Mouse (Mus musculus) cerebellum, adult 9-11 months (tissue): ENCODE results near the gene Ptx3.
"Not testable (repeated sequence)": the region's sequence is repeated elsewhere in the genome, so short reads cannot be mapped to it uniquely, and the experiment has no call there.

Source experiments
- DNase-seq: peaks from one replicate; pipeline ENCODE4 v3.0.0; 2022

Ptx3 gene

DNA sequence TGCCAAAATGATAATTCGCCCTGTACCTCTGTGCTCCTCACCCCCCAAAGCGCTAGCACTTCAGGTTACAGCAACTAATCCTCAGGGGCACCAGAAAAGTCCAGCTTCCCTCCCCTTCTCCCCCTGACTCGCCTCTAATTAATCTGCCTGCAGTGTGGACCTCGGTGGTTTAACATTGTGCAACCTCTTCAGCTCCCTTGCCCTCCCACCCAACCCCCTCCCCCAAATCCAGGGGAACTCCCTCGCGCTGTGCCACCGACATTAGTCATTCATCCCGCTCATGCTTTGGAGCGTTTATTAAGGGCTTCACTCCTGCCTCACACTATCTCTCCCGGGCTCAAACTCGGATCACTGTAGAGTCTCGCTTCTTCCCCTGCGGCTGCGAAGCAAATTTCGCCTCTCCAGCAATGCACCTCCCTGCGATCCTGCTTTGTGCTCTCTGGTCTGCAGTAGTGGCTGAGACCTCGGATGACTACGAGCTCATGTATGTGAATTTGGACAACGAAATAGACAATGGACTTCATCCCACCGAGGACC, at the start of gene Ptx3:
Gene Ptx3 (plus strand): TSS at position 256 of the 537 bp plus-strand sequence.
- DNase-seq, result no peak

DNA sequence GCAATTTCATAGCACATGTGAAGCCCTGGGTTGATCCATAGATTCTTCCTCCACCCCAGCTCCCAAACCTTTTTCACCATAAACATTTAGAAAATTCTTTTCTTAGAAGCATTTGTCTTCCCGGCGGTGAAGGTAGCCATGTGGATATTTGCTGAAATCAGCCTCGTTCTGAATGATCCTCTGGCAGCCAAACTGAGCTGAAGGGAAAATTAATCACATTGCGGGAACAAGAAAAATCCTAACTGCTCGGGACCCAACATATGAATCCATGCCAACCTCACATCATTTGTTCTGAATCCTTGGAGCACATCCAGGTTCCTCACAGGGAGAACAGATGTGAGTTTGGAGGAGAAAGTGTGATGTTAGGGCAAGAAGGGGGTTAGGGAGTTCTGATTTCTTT, 46.8 kb upstream of the Ptx3 start:
- DNase-seq, result no peak

DNA sequence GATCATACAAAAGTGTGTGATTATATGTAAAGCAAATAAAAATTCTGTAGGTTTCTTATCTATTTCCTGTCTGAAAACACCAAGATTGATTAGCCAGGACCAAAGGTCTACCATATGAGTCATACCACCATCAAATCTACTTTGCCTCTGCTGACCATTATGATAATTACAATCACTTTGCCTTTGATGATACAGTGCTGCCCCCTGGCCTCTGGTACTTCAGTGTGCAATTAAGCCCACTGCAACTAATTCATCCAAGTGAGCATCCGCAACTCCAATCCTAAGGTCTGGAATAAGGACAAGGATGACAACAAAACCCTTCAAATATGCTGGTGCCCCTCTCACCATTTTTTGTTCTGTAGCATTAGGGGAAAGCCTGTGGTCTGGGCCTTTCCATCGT, 40.1 kb upstream of the Ptx3 start:
- no peak for DNase-seq

DNA sequence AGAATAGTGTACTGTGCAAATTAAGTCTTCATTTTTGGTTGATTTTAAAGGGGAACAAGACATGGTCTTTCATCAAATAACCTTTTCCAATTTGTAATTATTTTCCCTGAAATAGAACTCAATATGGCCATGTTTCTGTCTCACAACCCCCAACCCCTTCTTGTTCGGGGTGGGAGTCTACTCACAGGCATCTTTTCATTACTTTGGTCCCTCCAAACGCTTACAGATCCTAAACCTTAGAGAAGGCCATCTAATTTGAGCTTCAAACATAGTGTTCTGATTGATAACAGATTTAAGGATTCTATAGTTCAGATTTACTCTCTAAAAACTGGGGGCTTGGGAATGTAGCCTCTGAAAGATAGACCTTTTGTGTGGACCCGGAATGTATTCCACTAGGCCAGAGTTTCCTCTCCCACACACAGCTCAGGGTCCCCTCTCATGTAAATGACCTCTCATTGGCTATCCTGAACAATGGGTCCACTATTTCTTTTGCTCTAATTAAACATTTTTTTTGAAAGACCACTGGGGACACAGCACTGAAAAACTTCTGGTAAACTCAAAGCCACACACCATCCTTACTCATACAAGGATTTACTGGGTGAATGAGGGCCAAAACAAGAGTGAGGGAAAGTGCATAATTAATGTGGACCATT, 25.7 kb upstream of the Ptx3 start:
- no peak for DNase-seq

DNA sequence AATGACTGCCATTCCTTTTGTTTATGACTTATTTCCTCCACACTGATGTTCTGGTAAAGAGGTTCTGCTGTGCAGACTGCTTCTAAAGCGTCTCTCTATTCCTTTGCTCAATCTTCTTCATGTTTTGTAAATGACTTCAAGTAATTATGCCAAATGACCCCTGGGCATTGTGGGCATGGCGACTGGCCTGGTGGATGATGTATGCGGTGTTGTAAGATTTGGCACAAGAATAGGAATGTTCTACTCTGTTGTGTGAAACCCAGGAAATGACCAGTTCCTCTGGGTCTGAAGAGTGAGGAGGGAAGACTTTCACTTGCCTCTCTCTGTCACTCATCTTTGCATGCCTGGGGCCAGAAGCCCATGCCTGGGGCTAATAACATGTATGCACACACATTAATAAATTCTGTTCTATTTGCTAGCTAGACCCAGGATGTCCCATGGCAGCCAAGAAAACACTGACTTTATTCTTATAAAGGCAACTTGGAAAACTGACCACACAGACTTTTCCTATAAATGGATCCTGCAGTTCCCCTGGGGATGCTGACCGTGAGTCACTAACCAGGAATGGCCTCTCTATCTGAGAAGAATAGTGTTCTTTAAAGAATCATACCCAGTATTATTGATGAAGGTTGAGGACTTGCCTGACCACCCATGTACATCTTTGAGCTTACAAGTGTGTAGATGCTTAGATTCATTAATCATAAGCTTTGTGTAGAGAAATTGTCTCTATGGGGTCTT, 10.7 kb upstream of the Ptx3 start:
- DNase-seq, result no peak

- no peak for DNase-seq
Measured at GRCm38 (mm10) chr3:66213524-66213923, 6.2 kb upstream of the Ptx3 start.

DNA sequence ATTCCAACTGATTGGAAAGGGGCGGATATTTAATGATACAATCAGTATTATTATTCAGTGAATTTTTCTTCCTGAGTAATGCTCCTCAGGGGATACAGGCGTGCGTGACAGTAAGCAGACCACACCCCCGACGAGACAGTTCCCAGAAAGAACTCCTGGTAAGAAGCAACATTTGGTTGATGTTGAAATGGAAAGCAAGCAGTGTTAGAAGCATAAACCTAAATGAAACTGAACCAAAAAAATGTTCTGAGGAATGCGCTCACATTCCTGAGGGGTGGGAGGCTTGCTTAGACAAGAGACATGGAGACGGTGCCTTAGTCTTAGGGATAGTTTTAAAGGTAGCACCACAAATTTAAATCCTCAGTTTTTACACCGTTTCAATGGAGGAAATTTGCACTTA, 4.0 kb upstream of the Ptx3 start:
- no peak for DNase-seq

DNA sequence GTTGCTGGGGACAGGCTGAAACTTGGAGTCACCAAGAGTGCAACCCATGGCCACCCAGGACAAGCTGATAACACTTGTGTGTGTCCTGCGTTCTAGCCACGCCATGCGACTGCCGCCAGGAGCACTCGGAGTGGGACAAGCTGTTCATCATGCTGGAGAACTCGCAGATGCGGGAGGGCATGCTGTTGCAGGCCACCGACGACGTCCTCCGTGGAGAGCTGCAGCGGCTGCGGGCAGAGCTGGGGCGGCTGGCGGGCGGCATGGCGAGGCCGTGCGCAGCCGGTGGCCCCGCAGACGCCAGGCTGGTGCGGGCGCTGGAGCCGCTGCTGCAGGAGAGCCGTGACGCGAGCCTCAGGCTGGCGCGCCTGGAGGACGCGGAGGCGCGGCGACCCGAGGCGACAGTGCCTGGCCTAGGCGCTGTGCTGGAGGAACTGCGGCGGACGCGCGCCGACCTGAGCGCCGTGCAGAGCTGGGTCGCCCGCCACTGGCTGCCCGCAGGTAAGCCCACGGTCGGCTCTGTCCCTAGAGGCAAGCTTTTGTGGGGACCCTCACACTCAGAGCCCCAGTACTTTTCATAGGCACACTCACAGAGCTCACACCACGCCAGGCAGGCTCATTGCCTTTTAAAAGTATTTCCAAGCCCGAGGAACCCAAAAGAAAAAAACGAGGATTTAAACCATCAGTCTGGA, 988 bp downstream of the Ptx3 start:
- DNase-seq, result no peak

GRCm38 (mm10) chr3:66221243-66221611, 1.5 kb downstream of the Ptx3 start:
- DNase-seq, result no peak

DNA sequence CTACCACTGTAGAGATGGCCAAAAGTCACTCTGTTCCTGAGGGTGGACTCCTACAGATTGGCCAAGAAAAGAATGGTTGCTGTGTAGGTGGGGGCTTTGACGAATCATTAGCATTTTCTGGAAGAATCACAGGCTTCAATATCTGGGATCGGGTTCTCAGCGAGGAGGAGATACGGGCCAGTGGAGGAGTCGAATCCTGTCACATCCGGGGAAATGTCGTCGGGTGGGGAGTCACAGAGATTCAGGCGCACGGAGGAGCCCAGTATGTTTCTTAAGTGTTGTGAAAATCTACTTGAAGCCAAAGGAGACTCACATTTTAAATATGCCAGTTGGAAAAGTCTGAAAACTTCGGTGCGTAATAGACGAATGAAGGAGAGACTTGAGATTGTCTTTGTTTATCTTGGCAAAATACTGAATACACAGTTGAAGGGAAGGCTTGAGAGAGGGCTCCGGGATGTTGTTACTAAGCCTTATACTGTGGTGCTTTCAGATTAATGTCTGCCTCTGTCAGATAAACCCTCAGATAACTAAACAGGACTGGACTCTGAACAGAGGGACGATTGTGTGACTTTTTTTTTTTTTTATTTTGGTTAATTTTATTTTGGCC, 5.3 kb downstream of the Ptx3 start:
- no peak for DNase-seq

- DNase-seq, result not testable (repeated sequence)
Measured at GRCm38 (mm10) chr3:66236234-66236871, 16.6 kb downstream of the Ptx3 start.

- no peak for DNase-seq
Measured at GRCm38 (mm10) chr3:66240476-66240875, 20.8 kb downstream of the Ptx3 start.

DNA sequence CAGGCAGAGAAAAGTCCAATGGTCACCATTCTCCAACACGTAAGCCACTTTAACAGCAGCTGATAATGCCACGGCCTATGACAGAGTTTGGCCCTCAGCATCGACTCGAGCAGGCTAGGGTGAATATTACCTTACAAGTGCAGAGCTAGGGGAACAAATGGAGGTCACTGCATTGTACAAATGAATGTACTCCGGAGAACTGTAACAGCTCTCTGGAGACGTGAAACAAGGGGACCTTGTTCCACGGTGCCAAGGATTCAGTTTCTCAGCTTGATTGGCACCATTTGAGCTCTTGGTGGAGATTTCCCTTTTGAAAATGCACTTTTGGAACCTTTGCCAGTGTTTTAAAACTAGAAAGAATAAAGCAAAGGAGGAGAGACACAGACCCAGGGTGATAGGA, 32.1 kb downstream of the Ptx3 start:
- no peak for DNase-seq

DNA sequence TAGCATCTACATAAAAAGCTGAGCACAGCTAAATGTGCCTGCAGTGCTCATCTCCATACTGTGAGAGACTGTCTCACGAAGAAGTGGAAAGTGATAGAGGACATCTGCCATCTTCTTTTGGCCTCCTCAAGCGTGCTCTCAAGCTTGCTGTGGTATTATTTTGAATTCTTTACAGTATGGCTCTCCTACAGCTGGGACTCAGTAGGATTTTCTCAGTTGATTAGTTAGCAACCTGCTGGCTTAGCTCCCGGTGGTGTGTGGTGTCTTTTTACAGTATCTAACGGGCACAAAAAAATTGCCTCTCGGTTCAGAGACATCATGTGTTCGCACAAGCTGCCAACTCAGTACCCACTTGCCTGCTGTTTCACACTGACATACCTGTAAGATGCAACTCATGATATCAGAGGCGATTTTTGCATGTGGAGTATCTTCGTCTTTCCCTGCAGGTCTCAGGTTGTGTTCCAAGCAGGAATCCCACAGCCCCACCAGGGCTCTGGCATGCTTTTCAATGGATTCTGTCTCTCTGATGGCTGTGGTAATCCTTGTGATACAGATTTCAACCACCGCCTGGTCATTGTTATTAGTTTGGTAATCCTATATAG, 34.9 kb downstream of the Ptx3 start:
- peak; percentile 26 for DNase-seq

DNA sequence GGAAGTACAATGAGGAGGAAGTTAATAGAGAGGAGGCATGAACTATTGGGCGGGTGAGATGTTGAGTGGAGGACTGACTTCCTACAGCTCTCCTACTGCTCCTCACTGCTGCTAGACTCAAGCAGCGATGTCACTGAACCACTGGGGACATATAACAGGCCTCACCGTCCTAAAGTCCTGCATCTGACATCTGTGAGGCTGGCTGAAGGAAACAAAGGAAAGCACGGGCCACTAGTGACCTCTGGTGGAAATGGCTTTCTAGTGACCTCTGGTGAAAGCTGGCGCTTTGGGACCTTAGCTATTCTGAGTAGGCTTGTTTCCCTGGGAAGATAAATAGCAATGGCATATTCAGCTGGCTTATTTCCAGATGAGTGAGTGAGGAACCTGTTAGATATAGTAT, 42.6 kb downstream of the Ptx3 start:
- no peak for DNase-seq

DNA sequence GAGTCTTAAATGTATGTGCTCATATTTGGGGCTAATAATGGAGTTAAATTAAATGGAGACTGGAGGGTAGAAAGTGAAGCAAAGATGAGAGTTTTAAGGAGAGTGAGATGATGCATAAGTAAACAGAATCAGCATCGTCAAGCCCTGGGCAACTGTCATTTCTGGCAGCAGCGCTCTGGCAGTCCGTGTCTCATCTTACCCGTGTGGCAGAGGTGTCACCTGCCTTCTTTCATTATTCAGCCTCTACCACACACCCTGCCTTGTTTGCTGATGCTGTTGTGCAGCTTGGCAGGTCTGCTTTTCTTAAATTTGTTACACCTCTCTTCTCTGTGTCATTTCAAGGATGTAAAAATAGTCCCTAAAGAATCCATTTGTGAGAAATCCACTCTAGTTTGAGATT, 43.6 kb downstream of the Ptx3 start:
- DNase-seq, result no peak
